Mouse (Mus musculus): ENCODE results near the gene Cntnap1.

The Cntnap1 gene

GRCm38 (mm10) chr11:101169301-101170107, 819 bp upstream of the Cntnap1 start:
- no peak for DNase-seq (ENCODE audit: low read depth, low spot score)

DNA sequence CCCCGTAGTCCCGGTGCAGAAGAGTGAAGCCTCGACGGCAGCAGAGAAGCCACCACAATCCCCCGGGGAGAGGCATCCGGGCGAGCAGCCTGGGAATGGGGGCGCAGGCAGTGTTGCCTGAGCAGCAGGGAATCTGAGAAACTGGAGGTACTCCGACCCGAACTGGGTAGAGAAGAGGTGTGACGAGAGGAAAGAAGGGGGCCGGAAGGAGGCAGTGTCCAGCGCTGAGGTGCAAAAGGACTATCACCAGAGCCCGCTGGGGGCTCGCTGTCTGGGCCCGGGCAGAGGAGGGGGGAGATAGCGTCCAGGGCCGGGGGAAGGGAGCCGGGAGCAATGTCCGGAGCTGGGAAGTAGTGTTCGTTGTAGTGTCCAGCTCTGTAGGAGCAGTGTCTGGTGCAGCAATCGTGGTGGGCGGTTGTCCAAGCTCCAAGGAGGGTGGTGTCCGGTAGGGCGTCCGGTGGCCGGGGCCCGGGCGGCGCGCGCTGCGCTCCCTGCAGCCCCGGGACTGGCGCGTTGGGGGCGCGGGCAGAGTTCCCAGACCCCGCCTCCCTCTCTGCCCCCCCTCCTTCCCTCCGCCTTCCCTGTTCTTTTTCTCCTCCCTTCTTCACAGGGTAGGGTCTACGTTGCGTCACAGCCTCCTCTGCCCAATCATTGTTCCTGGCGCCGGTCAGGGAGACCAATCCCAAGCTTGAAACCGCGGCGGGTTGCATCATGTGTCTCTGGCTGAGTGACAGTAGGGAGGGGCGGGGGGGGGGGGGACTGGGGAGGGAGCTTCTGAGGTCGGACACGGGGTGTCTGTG, 688 bp downstream of the Cntnap1 start, which contains the start of gene Plekhh3:
Gene Plekhh3 (minus strand): TSS at position 541 of the 800 bp plus-strand sequence.
- peak; percentile 98 for DNase-seq (ENCODE audit: low read depth, low spot score)

- peak; percentile 85 for DNase-seq (ENCODE audit: low read depth, low spot score)
Observed at GRCm38 (mm10) chr11:101171721-101172433, 1.6 kb downstream of the Cntnap1 start.

- no peak for DNase-seq (ENCODE audit: low read depth, low spot score)
Observed at GRCm38 (mm10) chr11:101172434-101172815, 2.1 kb downstream of the Cntnap1 start.

DNA sequence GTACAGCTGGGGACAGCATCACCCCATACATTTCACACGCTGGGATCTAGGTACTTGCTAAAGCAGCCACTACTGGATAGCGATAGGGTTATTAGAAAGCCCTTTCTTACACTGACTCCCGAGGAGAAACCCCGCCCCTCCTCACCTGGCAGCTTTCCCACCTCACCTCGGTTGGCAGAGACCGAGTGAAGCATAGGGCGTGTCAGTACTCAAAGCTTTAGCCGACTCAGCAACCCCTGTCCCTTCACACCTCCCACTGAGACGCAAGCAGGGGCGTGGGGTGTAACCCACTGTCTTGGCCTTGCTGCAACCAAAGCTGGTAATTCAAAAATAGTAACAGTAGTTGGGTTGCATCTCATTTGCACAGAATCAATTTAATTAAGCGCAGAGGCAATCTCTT, 2.8 kb downstream of the Cntnap1 start:
- peak; percentile 23 for DNase-seq (ENCODE audit: low read depth, low spot score)

DNA sequence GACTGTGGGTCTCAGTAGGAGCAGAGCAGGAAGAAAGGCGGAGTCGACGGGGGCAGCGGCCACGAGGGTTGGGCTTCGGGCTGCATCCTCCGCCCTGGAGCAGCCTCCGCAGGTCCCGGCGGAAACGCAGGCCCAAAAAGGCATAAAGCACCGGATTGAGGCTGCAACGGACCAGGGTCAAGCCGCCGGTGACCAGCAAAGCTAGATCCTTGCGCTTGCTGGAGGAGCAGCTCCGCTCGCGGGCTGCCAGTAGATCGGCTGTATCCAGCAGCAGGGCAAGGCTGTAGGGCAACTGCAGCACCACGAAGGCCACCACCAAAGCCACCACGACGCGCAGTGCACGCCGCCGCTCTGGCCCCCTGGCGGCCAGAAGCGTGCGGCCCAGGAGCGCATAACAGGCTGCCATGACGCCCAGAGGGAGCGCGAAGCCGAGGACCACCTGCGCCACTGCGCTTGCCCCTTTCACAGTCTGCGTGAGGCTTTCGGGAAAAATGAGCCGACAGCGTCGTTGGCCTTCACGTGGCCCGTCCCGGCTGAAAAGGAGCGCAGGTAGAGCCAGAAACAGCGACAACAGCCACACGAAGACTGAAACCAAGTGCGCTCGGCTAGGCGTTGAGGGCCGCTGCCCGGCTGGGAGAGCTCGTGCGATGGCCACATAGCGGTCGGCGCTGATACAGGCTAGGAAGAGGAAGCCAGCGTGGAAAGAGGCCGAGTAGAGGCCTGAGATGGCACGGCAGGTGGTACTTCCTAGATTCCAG, 3.5 kb downstream of the Cntnap1 start:
- peak; percentile 93 for DNase-seq (ENCODE audit: low read depth, low spot score)

GRCm38 (mm10) chr11:101174389-101174745, 4.0 kb downstream of the Cntnap1 start:
- no peak for DNase-seq (ENCODE audit: low read depth, low spot score)

GRCm38 (mm10) chr11:101174851-101175628, 4.7 kb downstream of the Cntnap1 start, which contains the start of gene Ccr10:
Ccr10 (minus strand) TSS chr11:101175443.
- no peak for DNase-seq (ENCODE audit: low read depth, low spot score)

GRCm38 (mm10) chr11:101175636-101176116, 5.4 kb downstream of the Cntnap1 start:
- no peak for DNase-seq (ENCODE audit: low read depth, low spot score)

DNA sequence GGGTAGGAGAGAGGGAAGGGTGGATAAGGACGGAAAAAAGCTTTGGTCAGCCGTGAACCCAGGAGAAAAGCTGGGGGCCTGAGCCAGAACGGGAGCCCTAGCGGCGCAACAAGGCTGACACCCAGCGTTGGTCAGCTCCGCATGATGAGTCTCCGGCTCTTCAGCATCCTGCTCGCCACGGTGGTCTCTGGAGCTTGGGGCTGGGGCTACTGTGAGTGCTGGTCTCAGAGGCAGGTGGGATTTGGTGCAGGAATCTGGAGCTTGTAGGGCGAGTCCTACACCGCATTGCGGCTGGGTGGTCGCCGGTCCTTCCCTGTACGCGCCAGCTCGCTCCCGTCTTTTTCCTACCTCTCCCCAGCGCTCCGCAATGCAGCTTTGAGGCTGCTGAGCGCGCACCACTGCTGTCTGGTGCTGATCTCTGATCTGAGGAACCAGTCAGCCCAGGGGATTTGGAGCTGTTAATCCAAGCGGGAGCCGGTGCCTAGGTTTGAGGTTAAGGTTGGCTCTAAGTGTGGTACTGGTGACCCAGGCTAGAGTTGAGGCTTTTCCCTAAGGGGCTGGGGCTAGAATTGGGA, 5.9 kb downstream of the Cntnap1 start:
- peak; percentile 58 for DNase-seq (ENCODE audit: low read depth, low spot score)

GRCm38 (mm10) chr11:101176933-101177773, 6.8 kb downstream of the Cntnap1 start:
- DNase-seq (ENCODE audit: low read depth, low spot score) = peak; percentile 59

DNA sequence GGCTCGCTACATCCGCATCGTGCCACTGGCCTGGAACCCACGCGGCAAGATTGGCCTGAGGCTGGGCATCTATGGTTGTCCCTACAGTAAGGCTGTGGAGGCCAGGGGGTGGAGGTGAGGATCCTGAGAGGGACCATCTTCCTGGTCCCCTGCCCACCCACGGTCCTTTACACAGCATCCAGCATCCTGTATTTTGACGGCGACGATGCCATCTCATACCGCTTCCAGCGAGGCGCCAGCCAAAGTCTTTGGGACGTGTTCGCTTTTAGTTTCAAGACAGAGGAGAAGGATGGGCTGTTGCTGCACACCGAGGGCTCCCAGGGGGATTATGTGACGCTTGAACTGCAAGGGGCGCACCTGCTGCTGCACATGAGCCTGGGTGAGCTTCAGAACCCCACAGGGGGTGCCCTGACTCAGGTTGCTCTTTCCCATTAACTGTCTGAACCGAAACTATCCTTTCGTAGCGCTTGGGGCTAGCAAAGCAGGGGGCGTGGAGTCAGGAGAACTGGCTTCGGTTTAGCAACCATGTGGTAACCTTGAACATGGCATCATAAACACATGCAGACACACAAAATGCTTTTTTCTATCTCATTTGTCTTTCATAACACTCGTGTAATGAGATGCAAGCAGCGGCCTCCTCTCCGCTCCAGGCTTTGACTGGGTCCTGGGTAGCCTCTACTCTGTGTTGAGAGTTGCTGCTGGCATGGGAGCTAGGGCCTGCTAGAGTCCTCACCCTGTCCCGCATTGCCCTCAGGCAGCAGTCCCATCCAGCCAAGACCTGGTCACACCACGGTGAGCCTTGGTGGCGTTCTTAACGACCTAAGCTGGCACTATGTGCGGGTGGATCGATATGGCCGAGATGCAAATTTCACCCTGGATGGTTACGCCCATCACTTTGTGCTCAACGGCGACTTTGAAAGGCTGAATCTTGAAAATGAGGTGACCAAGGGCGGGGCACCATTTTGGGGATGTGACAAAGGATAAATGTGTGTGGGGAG, 8.0 kb downstream of the Cntnap1 start:
- DNase-seq (ENCODE audit: low read depth, low spot score) = peak; percentile 32

- no peak for DNase-seq (ENCODE audit: low read depth, low spot score)
Observed at GRCm38 (mm10) chr11:101179306-101179705, 9.0 kb downstream of the Cntnap1 start.

DNA sequence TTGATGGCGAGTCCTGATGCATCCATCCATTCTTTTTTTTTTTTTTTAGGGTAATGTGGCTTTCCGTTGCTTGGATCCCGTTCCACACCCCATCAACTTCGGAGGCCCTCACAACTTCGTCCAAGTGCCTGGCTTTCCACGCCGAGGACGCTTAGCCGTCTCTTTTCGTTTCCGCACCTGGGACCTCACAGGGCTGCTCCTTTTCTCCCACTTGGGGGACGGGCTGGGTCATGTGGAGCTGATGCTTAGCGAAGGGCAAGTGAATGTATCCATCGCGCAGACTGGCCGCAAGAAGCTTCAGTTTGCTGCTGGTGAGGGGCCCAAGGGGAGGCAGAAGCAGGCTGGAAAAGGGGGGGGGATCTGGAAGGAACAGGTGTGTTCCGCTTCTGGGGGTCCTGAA, 9.9 kb downstream of the Cntnap1 start:
- DNase-seq (ENCODE audit: low read depth, low spot score) = no peak

GRCm38 (mm10) chr11:101180846-101181740, 10.8 kb downstream of the Cntnap1 start:
- DNase-seq (ENCODE audit: low read depth, low spot score) = peak; percentile 82

DNA sequence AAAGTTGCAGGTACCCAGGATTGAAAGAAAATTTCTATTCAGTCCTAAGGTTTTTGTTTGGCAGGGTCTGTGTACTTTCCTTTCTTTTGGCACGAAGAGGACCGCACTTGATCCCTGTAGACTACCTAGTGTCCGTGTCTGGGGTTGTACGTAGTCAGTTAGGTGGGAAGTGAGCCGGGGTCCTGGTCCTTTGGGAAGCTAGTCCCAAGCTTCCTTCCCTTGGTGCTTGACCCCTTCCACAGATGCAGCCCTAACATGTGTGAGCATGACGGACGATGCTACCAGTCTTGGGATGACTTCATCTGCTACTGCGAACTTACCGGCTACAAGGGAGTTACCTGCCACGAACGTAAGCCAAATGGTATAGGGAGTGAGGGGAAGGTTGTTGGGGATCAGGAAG, 11.6 kb downstream of the Cntnap1 start:
- no peak for DNase-seq (ENCODE audit: low read depth, low spot score)
